Mouse (Mus musculus) spleen, embryonic (tissue): Measurements from ENCODE around the gene Agfg2.

Source experiments
- CTCF ChIA-PET: fragments of 350-600 bp; sonication (Branson Sonifier 250); formaldehyde crosslinking; loops from one replicate; lab custom pipeline; 2022; lab: Charles Lee

The Agfg2 gene

GRCm38 (mm10) chr5:137685653-137686052, 1.1 kb upstream of the Agfg2 start:
- CTCF ChIA-PET, result interaction anchor here (0.7 kb wide), 1 partner anchor 35 kb away, joined by 6 read pairs; no protein-coding TSS in a partner anchor

- CTCF ChIA-PET, result interaction anchor here (0.6 to 1.2 kb wide), 4 partner anchors 64 to 94 kb away, joined by 3 to 10 read pairs (median 4); no protein-coding TSS in a partner anchor
Observed at GRCm38 (mm10) chr5:137683388-137684293, 885 bp downstream of the Agfg2 start.

GRCm38 (mm10) chr5:137682526-137682925, 2.0 kb downstream of the Agfg2 start:
- CTCF ChIA-PET, result interaction anchor here (0.7 kb wide), 2 partner anchors 43 to 82 kb away, joined by 3 to 9 read pairs; no protein-coding TSS in a partner anchor

- CTCF ChIA-PET, result no interaction called here
Observed at GRCm38 (mm10) chr5:137679726-137680125, 4.8 kb downstream of the Agfg2 start.

GRCm38 (mm10) chr5:137678736-137679135, 5.8 kb downstream of the Agfg2 start:
- CTCF ChIA-PET, result no interaction called here

- CTCF ChIA-PET, result interaction anchor here (1.1 kb wide), 1 partner anchor 21 kb away, joined by 3 read pairs; no protein-coding TSS in a partner anchor
Observed at GRCm38 (mm10) chr5:137677859-137678258, 6.7 kb downstream of the Agfg2 start.

GRCm38 (mm10) chr5:137674786-137675185, 9.7 kb downstream of the Agfg2 start:
- CTCF ChIA-PET, result no interaction called here

- CTCF ChIA-PET, result no interaction called here
Observed at GRCm38 (mm10) chr5:137673015-137673414, 11.5 kb downstream of the Agfg2 start.

GRCm38 (mm10) chr5:137672361-137672760, 12.2 kb downstream of the Agfg2 start:
- CTCF ChIA-PET, result no interaction called here

- CTCF ChIA-PET, result no interaction called here
Observed at GRCm38 (mm10) chr5:137671443-137672240, 12.9 kb downstream of the Agfg2 start.

- CTCF ChIA-PET, result no interaction called here
Observed at GRCm38 (mm10) chr5:137670240-137670639, 14.3 kb downstream of the Agfg2 start.

- CTCF ChIA-PET, result interaction anchor here (1.0 kb wide), 1 partner anchor 12 kb away, joined by 3 read pairs; no protein-coding TSS in a partner anchor
Observed at GRCm38 (mm10) chr5:137668971-137669370, 15.6 kb downstream of the Agfg2 start.

- CTCF ChIA-PET, result no interaction called here
Observed at GRCm38 (mm10) chr5:137663057-137663456, 21.5 kb downstream of the Agfg2 start.

GRCm38 (mm10) chr5:137660064-137660688, 24.4 kb downstream of the Agfg2 start:
- CTCF ChIA-PET, result no interaction called here

GRCm38 (mm10) chr5:137656977-137657376, 27.5 kb downstream of the Agfg2 start:
- CTCF ChIA-PET, result interaction anchor here (0.6 to 1.0 kb wide), 8 partner anchors 12 to 117 kb away, joined by 3 read pairs; no protein-coding TSS in a partner anchor

- CTCF ChIA-PET, result interaction anchor here (0.8 kb wide), 1 partner anchor 87 kb away, joined by 5 read pairs; the partner anchor contains the start of gene Nyap1
Observed at GRCm38 (mm10) chr5:137654746-137655145, 29.8 kb downstream of the Agfg2 start.

- CTCF ChIA-PET, result interaction anchor here (0.7 kb wide), 1 partner anchor 59 kb away, joined by 5 read pairs; no protein-coding TSS in a partner anchor
Observed at GRCm38 (mm10) chr5:137653366-137653765, 31.2 kb downstream of the Agfg2 start.

- CTCF ChIA-PET, result interaction anchor here (0.6 to 1.6 kb wide), 6 partner anchors 9 to 107 kb away, joined by 3 to 5 read pairs (median 4); partner anchors contain the start of gene Tfr2
Observed at GRCm38 (mm10) chr5:137652474-137652873, 32.1 kb downstream of the Agfg2 start.

- CTCF ChIA-PET, result interaction anchor here (0.5 to 1.1 kb wide), 3 partner anchors 38 to 580 kb away, joined by 4 to 8 read pairs (median 4); no protein-coding TSS in a partner anchor
Observed at GRCm38 (mm10) chr5:137649669-137650571, 34.6 kb downstream of the Agfg2 start.

GRCm38 (mm10) chr5:137649251-137649650, 35.3 kb downstream of the Agfg2 start:
- CTCF ChIA-PET, result interaction anchor here (0.6 to 1.1 kb wide), 3 partner anchors 38 to 140 kb away, joined by 3 to 8 read pairs (median 4); no protein-coding TSS in a partner anchor
